Mouse (Mus musculus) cerebellum, adult 2 months (tissue): ENCODE measurements around the gene Rph3al.

ENCODE experiments used
- CTCF ChIP-seq: fragments of 200-500 bp; IDR thresholded peaks from 2 replicates; pipeline ENCODE4 v1.5.1; 2011; ENCODE audit warnings: low read depth, mild to moderate bottlenecking, control low read depth, low read length, moderate library complexity, borderline replicate concordance; ENCODE audit not compliant: insufficient read depth
- POLR2A ChIP-seq: fragments of 200-500 bp; IDR thresholded peaks from 2 replicates; pipeline ENCODE4 v1.6.1; 2011; ENCODE audit warnings: low read length, control low read depth, borderline replicate concordance; ENCODE audit not compliant: insufficient read depth

- TF ChIP-seq CTCF (no peak), POLR2A (no peak)
Measured at GRCm38 (mm10) chr11:75983194-75983593, 45.0 kb upstream of the Rph3al start.
